Mouse (Mus musculus) mesoderm, embryonic 11.5 days (tissue): Measurements from ENCODE around the gene Bdh2.
A peak's percentile ranks its signal among the peaks of the same experiment; 100 is the strongest.

Experiments
- DNase-seq: peaks from one replicate; pipeline ENCODE4 v3.0.0-alpha.2; 2012; ENCODE audit warnings: low read depth, low spot score

Gene Bdh2

GRCm38 (mm10) chr3:135298560-135298959, 17.5 kb downstream of the Bdh2 start:
- no peak for DNase-seq

DNA sequence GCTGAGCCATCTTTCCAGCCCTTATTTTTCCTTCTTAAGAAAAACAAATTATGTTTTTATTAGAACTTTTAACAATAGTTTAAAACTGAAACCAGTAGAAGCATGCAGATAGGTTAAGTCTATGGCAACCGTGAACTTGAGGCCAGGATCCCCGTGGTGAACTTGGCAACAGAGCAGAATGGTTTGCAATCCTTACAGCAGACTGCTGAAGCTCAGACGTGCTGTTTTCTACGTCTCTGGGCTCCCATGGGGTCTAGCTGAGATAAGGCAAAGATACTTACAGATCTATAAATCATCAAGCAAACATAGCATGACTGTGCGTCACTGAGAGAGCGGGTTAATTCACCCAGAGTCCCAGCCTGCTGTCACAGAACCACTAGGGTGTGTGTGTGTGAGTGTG, 19.1 kb downstream of the Bdh2 start:
- no peak for DNase-seq

- no peak for DNase-seq
These were observed 23.0 kb downstream of the Bdh2 start for GRCm38 (mm10) chr3:135304060-135304459.

DNA sequence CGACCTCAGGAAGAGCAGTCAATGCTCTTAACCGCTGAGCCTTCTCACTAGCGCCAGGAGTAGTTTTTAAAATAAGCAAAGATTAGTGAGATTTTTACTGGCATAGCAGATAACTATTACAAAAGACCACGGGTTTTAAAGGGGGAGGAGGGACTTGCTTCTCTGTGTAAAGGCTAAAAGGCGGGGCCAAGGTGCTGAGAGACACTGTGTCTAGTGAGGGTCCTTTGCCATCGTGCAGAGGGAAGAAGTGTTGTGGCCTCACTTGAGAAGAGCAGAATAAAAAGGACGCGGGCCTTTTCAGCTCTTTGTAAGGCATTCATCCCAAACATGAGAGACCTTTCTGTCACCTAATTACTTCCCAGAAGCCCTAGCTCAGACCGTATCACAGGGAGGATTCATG, 23.5 kb downstream of the Bdh2 start:
- DNase-seq: no peak

GRCm38 (mm10) chr3:135307411-135308259, 26.6 kb downstream of the Bdh2 start, which contains the start of gene Slc9b2:
TSS of gene Slc9b2 (plus strand) at chr3:135307700.
- peak; percentile 44 for DNase-seq

DNA sequence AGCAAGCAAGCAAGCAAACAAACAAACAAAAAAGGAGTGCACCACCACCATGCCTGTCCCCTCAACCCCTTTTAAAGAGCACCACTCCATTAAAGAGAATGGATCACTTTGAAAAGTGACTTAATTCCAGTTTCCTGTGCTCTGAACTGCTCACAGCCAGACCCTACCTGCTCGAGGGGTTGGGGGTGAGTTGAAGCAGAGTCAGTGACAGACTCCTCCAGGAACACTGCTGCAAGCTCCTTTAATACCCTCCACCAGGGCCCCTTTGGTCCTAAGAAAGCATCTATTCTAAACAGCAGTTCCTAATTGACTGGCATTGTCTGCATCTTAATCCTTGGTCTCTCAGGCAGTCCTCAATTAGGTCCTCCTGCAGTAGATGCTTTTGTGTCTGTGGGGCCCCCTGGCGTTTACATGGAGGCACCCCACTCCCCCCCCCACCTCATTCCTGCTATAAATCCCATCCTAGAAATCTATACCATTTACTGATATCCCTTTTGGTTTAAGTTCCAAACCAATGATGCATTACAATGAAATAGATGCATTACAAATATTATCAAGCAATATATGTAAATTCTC, 32.0 kb downstream of the Bdh2 start:
- DNase-seq: no peak

DNA sequence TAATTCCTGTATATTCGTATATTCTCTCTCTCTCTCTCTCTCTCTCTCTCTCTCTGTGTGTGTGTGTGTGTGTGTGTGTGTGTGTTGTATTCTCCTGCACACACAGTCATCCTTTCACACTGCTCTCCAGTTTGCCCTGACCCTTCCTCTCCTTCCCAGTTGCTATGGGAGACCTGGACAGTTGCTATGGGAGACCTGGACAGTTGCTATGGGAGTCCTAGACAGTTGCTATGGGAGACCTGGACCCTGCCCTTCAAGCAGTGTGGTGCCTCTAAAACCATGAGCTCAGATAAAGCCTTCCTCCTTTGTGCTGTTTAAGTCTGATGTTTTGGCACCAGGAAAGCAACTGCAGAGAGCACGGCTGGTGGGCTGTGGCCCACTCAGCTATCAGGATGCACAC, 32.7 kb downstream of the Bdh2 start:
- DNase-seq: no peak

DNA sequence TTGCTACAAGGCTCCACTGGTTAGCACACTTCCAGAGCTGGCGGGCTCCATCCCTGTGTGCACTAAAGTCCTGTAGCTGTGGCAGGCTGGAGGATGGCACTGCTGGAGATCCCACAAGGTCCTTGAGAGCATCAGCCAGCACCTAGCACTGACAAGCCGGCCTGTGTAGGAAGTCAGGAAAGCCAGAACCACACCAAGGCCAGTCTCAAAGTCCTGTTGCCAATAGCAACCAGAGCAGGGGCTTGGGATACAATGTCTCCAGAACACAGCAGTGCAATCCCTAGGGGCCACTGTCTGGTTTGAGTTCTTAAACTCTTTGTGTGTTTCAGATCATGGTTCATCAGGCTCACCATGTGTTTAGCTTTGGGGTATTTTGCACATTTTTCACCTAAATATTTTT, 33.8 kb downstream of the Bdh2 start:
- no peak for DNase-seq

DNA sequence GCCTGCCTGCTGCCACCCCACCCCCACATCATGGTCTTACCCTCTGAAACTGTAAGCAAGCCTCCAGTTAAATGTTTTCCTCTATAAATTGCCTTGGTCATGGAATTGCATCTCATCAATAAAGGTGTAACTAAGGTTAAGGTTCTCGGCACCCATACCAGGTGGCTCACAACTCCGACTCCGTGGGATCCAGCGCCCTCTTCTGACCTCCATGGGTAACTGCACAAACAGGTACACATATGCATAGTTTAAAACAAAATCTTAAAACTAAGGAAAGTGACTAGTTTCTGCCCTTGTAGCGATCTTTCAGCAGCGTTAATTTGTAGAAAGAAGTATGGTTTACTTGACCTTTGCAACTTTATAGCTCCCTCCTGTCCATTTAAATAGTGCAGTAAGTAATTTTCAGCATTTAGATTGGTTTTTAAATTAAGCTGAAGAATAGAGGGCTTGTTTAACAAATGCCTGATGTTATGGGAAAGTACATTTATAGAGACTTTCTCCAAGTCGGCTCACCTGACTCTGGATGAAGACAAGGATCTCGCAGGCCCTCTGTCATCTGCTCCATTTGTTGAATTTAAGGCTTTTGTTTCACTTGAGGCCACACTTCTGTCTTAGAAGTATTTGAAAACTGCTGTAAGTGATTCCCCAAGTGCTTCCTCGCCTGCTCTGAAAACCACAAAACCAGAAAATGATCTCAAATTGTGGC, 34.9 kb downstream of the Bdh2 start:
- no peak for DNase-seq

DNA sequence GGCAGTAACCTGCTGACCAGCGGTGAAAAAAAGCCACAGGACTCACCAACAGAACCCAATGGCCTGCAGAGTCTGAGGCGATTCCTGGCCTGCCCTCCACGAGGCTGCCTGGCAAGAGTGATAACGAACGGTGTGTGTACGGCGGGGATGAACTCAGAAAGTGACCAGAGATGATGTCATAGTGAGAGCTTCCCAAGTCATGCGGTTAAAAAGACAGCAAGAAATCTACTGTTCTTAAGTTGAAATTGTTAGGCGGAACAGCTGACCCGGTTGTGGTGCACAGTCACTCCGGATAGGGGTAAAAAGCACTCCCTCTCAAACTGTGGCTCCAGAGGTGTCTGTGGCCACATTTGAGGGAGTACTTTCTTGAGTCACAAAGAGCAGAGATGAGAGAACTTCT, 37.3 kb downstream of the Bdh2 start:
- no peak for DNase-seq

GRCm38 (mm10) chr3:135324354-135324753, 43.3 kb downstream of the Bdh2 start:
- DNase-seq: no peak

GRCm38 (mm10) chr3:135327176-135327575, 46.2 kb downstream of the Bdh2 start:
- DNase-seq: no peak

- DNase-seq: no peak
These were observed 46.6 kb downstream of the Bdh2 start for GRCm38 (mm10) chr3:135327601-135328000.

DNA sequence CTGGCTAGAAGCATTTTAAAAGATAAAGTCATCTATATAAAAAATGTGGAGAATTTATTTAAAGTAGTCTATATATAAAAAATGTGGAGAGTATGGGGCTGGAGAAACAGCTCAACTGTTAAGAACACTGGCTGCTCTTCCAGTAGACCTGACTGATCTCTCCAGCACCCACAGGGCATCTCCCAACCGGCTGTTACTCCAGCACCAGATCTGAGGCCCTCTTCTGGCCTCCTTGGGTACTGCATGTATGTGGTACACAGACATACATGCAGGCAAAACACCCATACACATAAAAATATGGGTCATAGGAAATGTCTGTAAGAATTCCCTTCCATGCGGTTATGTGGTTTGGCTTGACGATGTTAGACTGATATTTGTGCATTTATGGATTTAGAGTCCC, 47.5 kb downstream of the Bdh2 start:
- peak; percentile 65 for DNase-seq

DNA sequence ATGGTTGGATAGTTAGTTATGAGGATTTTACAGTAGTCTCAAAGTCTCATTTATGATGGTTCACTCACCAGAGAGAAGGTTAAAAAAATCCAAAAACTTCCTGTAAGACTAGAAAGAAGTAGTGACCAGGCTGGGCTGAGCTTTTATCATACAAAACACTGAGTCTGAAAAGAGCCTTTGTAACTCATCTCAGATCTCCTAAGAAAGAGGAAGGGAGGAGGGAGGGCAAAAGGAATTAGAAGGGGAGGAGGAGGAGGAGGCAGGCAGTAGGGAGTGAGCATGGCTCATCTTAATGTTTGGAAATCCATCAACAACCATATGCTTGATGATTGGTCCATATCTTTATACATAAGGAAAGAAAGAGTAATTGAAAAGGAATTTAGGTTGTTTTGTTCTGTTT, 51.7 kb downstream of the Bdh2 start:
- DNase-seq: no peak

DNA sequence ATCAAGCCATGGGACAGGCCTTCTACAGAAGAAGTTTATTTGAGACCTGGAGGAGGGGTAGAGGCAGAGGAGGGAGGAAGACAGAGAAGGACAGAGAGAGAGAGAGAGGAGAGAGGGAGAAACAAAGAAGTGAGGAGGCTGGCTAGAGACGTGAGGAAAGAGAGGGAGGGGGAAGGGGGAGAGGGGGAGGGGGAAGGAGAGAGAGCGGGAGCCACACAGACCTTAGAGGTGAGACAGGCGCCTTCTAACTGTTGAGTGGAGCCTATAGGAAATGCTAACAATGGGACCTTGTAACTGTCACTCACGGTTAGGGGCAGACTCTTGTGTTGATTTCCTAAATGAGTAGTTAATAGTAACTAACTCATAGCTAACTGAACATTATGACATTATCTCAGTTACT, 52.7 kb downstream of the Bdh2 start:
- DNase-seq: no peak

GRCm38 (mm10) chr3:135347739-135348264, 66.8 kb downstream of the Bdh2 start, which contains the start of gene Slc9b1:
TSS of gene Slc9b1 (plus strand) at chr3:135348029.
- no peak for DNase-seq

- no peak for DNase-seq
These were observed 68.0 kb downstream of the Bdh2 start for GRCm38 (mm10) chr3:135349022-135349421.

DNA sequence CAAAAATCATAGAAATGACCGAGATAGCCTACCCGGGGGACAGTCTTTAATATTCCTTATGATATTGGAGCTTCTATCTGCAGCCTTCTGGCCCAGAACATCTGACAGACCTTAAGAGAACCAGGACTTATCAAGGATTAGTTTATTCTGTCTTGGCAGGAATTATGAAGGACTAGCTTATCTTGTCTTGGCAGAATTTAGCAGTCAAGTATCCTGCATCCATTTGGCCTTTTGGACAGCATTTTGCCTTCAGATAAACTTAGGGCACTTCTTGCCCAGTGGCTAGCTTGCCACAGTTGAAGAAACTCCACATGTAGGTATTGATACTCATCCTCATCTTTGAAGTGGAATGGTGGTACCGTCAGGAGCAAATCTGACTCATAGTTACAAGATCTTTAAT, 70.8 kb downstream of the Bdh2 start:
- DNase-seq: no peak
